Mouse (Mus musculus) neural tube, embryonic 12.5 days (tissue): ENCODE measurements around the gene Hes7. TPM values are rescaled to one million over a fixed set of nuclear protein-coding genes. Genes with fewer than 3 reads are reported as not detected.

ENCODE experiments used
- ATAC-seq: fragments of 200-750 bp; cut with Nextera tagmentation; 2 replicates; pipeline ENCODE4 v1.8.0; 2017; ENCODE audit warnings: low read depth, mild to moderate bottlenecking, moderate TSS enrichment, moderate library complexity; ENCODE audit not compliant: low FRiP score
- H3K27ac ChIP-seq: fragments of 300-500 bp; sonication (generic); 2 replicates; pipeline ENCODE4 v1.5.1; 2016
- H3K27me3 ChIP-seq: fragments of 300-500 bp; sonication (generic); replicated peaks from 2 replicates; pipeline ENCODE4 v1.6.1; 2016; ENCODE audit warnings: mild to moderate bottlenecking
- H3K36me3 ChIP-seq: fragments of 300-500 bp; sonication (generic); 2 replicates; pipeline ENCODE4 v1.6.1; 2016; ENCODE audit warnings: mild to moderate bottlenecking
- H3K4me1 ChIP-seq: fragments of 300-500 bp; sonication (generic); 2 replicates; pipeline ENCODE4 v1.6.1; 2016
- H3K4me2 ChIP-seq: fragments of 300-500 bp; sonication (generic); replicated peaks from 2 replicates; pipeline ENCODE4 v1.6.1; 2016; ENCODE audit warnings: mild to moderate bottlenecking
- H3K4me3 ChIP-seq: fragments of 300-500 bp; sonication (generic); 2 replicates; pipeline ENCODE4 v1.5.1; 2016
- H3K9ac ChIP-seq: fragments of 300-500 bp; sonication (generic); 2 replicates; pipeline ENCODE4 v1.6.1; 2016; ENCODE audit warnings: mild to moderate bottlenecking
- H3K9me3 ChIP-seq: fragments of 300-500 bp; sonication (generic); 2 replicates; pipeline ENCODE4 v1.6.1; 2016; ENCODE audit warnings: mild to moderate bottlenecking
- WGBS: fragments of 180-500 bp; shearing (Covaris S2); methylation state at CpG from one replicate; pipeline ENCODE4 v1.1.7; 2016; 5-methylcytosine and 5-hydroxymethylcytosine counted together
- polyA plus RNA-seq: library from polyadenylated mRNA; unstranded; fragments of >200 nt; fragmentation: Nextera tagmentation; extraction: Ambion mirVana; gene quantifications from 2 replicates; pipeline ENCODE4 v1.2.1, GENCODE M21; 2016

Hes7 gene
- polyA plus RNA-seq, 1 experiment from 2014 or later: 0.28 TPM

- Histone ChIP-seq H3K36me3 (peaks cover 27% of the 10 kb centered on the region), H3K4me3 (peak overlapping the region; percentile 52; the same call in 1 of the 2 replicates), H3K9me3 (no peaks in the 10 kb centered on the region), H3K4me2 (peak overlapping the region; percentile 93), H3K27me3 (no peaks in the 10 kb centered on the region), H3K4me1 (peaks cover 51% of the 10 kb centered on the region), H3K27ac (0 out of 2 replicates have a peak overlapping the region, but pooled peaks have one; percentile 34), H3K9ac (no peak overlapping the region)
- 12% methylated on average over 8 of the region's 8 CpGs for WGBS
- no peak for ATAC-seq
These were observed 22.0 kb upstream of the Hes7 start for GRCm38 (mm10) chr11:69098039-69098761.

- Histone ChIP-seq H3K9me3 (no peaks in the 10 kb centered on the region), H3K27me3 (no peaks in the 10 kb centered on the region), H3K4me1 (peaks cover 51% of the 10 kb centered on the region), H3K27ac (0 out of 2 replicates have a peak overlapping the region, but pooled peaks have one; percentile 46), H3K9ac (peak overlapping the region; percentile 69), H3K36me3 (peaks cover 32% of the 10 kb centered on the region), H3K4me2 (peak overlapping the region; percentile 93), H3K4me3 (peak overlapping the region; percentile 52)
- peak; percentile 30 for ATAC-seq
- WGBS: 0% methylated on average over 19 of the region's 19 CpGs
These were observed 21.5 kb upstream of the Hes7 start for GRCm38 (mm10) chr11:69098762-69099091.

GRCm38 (mm10) chr11:69099177-69099914 is 20.9 kb upstream of the Hes7 start:
- no peaks in the 10 kb centered on the region for H3K27me3 ChIP-seq
- peak overlapping the region; percentile 52 for H3K4me3 ChIP-seq
- H3K27ac ChIP-seq: peak overlapping the region; percentile 46; the same call in 1 of the 2 replicates
- H3K9me3 ChIP-seq: no peaks in the 10 kb centered on the region
- WGBS: under 1% methylated on average over 22 of the region's 22 CpGs
- peaks cover 38% of the 10 kb centered on the region for H3K36me3 ChIP-seq
- peak overlapping the region; percentile 69 for H3K9ac ChIP-seq
- no peak for ATAC-seq
- H3K4me2 ChIP-seq: peak overlapping the region; percentile 93
- peaks cover 51% of the 10 kb centered on the region for H3K4me1 ChIP-seq

GRCm38 (mm10) chr11:69099915-69100345 is 20.3 kb upstream of the Hes7 start:
- ATAC-seq: peak; percentile 38; the same call in 1 of the 2 replicates
- peak overlapping the region; percentile 69 for H3K9ac ChIP-seq

GRCm38 (mm10) chr11:69100639-69101360 is 19.4 kb upstream of the Hes7 start:
- no peaks in the 10 kb centered on the region for H3K9me3 ChIP-seq
- H3K27ac ChIP-seq: no peak overlapping the region
- ATAC-seq: no peak
- peak overlapping the region; percentile 93 for H3K4me2 ChIP-seq
- peak overlapping the region; percentile 69 for H3K9ac ChIP-seq
- H3K36me3 ChIP-seq: peaks cover 52% of the 10 kb centered on the region
- peaks cover 45% of the 10 kb centered on the region for H3K4me1 ChIP-seq
- peak overlapping the region; percentile 52 for H3K4me3 ChIP-seq
- WGBS: 91% methylated on average over 20 of the region's 20 CpGs
- H3K27me3 ChIP-seq: no peaks in the 10 kb centered on the region

More at GRCm38 (mm10) chr11:69099915-69100345, 20.3 kb upstream of the Hes7 start:
- H3K36me3 ChIP-seq: peaks cover 44% of the 10 kb centered on the region
- peak overlapping the region; percentile 52 for H3K4me3 ChIP-seq
- H3K4me2 ChIP-seq: peak overlapping the region; percentile 93
- no peaks in the 10 kb centered on the region for H3K27me3 ChIP-seq
- 2% methylated on average over 23 of the region's 23 CpGs for WGBS
- H3K4me1 ChIP-seq: peaks cover 51% of the 10 kb centered on the region
- no peaks in the 10 kb centered on the region for H3K9me3 ChIP-seq
- 0 out of 2 replicates have a peak overlapping the region, but pooled peaks have one; percentile 46 for H3K27ac ChIP-seq

GRCm38 (mm10) chr11:69101604-69102402 is 18.4 kb upstream of the Hes7 start:
- WGBS: 91% methylated on average over 21 of the region's 21 CpGs
- Histone ChIP-seq H3K27me3 (no peaks in the 10 kb centered on the region), H3K36me3 (peaks cover 62% of the 10 kb centered on the region), H3K4me3 (no peak overlapping the region), H3K9me3 (no peaks in the 10 kb centered on the region), H3K27ac (no peak overlapping the region), H3K4me1 (peaks cover 36% of the 10 kb centered on the region), H3K9ac (no peak overlapping the region), H3K4me2 (no peak overlapping the region)
- ATAC-seq: no peak

GRCm38 (mm10) chr11:69102403-69102725 is 17.8 kb upstream of the Hes7 start:
- ATAC-seq: no peak
- peaks cover 68% of the 10 kb centered on the region for H3K36me3 ChIP-seq

GRCm38 (mm10) chr11:69103121-69103520 is 17.1 kb upstream of the Hes7 start:
- WGBS: 97% methylated on average over 14 of the region's 14 CpGs
- Histone ChIP-seq H3K4me2 (no peak overlapping the region), H3K9me3 (no peaks in the 10 kb centered on the region), H3K27me3 (no peaks in the 10 kb centered on the region), H3K4me1 (peaks cover 23% of the 10 kb centered on the region), H3K9ac (no peak overlapping the region), H3K36me3 (peaks cover 75% of the 10 kb centered on the region), H3K27ac (no peak overlapping the region), H3K4me3 (no peak overlapping the region)
- no peak for ATAC-seq

More at GRCm38 (mm10) chr11:69102403-69102725, 17.8 kb upstream of the Hes7 start:
- no peak overlapping the region for H3K4me2 ChIP-seq
- no peak overlapping the region for H3K4me3 ChIP-seq
- no peak overlapping the region for H3K9ac ChIP-seq
- WGBS: 91% methylated on average over 7 of the region's 7 CpGs
- no peaks in the 10 kb centered on the region for H3K27me3 ChIP-seq
- no peak overlapping the region for H3K27ac ChIP-seq
- H3K9me3 ChIP-seq: no peaks in the 10 kb centered on the region
- peaks cover 31% of the 10 kb centered on the region for H3K4me1 ChIP-seq

- 91% methylated on average over 15 of the region's 15 CpGs for WGBS
- H3K9ac ChIP-seq: no peak overlapping the region
- peaks cover 82% of the 10 kb centered on the region for H3K36me3 ChIP-seq
- H3K27ac ChIP-seq: no peak overlapping the region
- H3K4me2 ChIP-seq: no peak overlapping the region
- no peaks in the 10 kb centered on the region for H3K9me3 ChIP-seq
- peaks cover 18% of the 10 kb centered on the region for H3K4me1 ChIP-seq
- H3K27me3 ChIP-seq: no peaks in the 10 kb centered on the region
- ATAC-seq: no peak
- H3K4me3 ChIP-seq: no peak overlapping the region
These were observed 16.4 kb upstream of the Hes7 start for GRCm38 (mm10) chr11:69103531-69104435.

- Histone ChIP-seq H3K9me3 (no peaks in the 10 kb centered on the region), H3K27ac (no peak overlapping the region), H3K27me3 (no peaks in the 10 kb centered on the region), H3K4me2 (no peak overlapping the region), H3K36me3 (peaks cover 89% of the 10 kb centered on the region), H3K4me1 (peaks cover 12% of the 10 kb centered on the region), H3K9ac (no peak overlapping the region), H3K4me3 (no peak overlapping the region)
- ATAC-seq: no peak
- WGBS: 93% methylated on average over 14 of the region's 14 CpGs
These were observed 15.7 kb upstream of the Hes7 start for GRCm38 (mm10) chr11:69104487-69104886.

GRCm38 (mm10) chr11:69105227-69105626 is 15.0 kb upstream of the Hes7 start:
- Histone ChIP-seq H3K4me1 (peaks cover 5% of the 10 kb centered on the region; the same call in 1 of the 2 replicates), H3K27ac (no peak overlapping the region), H3K9me3 (no peaks in the 10 kb centered on the region), H3K4me3 (no peak overlapping the region), H3K27me3 (no peaks in the 10 kb centered on the region), H3K36me3 (peaks cover 90% of the 10 kb centered on the region), H3K4me2 (no peak overlapping the region), H3K9ac (no peak overlapping the region)
- no peak for ATAC-seq
- WGBS: 90% methylated on average over 6 of the region's 6 CpGs
